Mouse (Mus musculus): ENCODE results near the gene Cald1. TPM values are rescaled to one million over a fixed set of nuclear protein-coding genes. Genes with fewer than 3 reads are reported as not detected.

Gene Cald1
- total RNA-seq, 1 experiment from 2014 or later: not detected

DNA sequence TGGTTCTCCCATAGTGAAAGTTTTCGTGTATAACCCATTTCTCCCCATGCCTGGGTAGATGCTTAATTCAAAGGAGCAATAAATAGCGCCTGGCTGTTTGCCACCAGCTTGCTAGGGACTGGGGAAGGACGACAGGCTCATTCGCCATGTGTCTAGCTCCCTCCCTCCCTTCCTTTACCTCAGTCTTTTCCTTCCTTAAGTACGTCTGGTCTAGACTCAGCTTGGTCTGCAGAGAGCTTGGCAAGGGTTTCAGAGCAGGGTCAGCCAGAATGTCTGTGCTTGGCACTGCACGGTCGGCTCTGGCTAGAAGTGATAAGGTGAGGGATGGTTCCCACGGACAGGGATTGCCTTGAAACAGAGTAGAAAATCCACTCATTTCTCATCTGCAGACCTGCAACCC is 62.4 kb downstream of the Cald1 start:
- no peak for ATAC-seq (replicated peaks; ENCODE audit: low read depth, poor library complexity, severe bottlenecking)

DNA sequence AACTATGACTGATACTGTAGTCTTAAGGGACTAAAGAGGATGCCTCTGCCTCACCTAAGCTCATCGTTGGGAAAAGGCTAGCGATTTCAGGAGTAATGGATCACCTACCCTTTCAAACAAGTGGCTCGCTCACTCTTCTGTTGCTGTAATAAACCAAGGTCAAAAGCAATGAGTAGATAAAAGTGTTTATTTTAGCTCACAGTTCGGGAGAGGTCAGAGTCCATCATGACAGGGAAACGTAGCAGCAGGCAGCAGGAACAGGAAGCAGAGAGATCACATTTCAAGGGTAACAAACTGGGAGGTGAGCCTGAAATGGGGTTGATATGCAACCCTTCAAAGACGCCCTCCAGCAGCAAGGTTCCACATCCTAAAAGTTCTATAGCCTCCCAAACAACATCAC is 64.3 kb downstream of the Cald1 start:
- no peak for ATAC-seq (replicated peaks; ENCODE audit: low read depth, poor library complexity, severe bottlenecking)

DNA sequence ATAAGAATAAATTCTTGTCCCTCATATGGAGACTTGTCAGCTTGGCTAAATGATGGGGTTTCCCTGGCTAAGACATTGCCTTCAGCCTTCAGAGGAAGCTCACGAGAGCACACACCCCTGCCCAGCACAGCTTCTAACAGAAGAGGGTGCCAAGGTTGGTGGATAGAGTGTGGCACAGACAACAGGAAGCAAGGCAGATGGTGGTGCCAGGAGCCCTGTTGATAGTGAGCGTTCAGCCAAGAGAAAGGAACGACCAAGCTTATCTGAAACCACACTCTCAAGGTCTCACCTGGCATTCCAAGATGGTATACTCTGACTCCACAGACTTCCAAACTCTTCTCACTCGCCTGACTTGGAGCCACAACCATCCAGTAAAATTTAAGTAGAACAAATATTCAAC is 66.0 kb downstream of the Cald1 start:
- 0 out of 2 replicates have a peak, but pooled peaks have one; percentile 39 for ATAC-seq (replicated peaks; ENCODE audit: low read depth, poor library complexity, severe bottlenecking)

DNA sequence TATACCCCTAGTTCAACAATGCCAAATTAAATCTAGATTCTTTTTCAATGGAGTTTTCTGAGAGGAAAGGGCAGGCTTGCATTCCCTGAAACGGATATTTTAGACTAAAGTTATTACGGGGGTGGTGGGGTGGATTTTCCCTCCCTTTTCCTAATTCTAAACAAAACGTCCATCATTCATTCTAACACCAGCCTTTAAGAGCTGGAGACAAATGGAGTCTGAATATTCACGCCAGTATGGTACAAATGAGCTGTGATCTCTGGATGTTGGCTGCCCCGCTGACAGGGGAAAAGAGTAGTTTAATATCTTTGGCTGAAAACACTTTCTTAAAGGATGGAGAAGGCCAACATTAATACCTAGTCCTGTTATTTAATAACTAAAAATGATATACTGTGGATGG is 66.4 kb downstream of the Cald1 start:
- no peak for ATAC-seq (replicated peaks; ENCODE audit: low read depth, poor library complexity, severe bottlenecking)

DNA sequence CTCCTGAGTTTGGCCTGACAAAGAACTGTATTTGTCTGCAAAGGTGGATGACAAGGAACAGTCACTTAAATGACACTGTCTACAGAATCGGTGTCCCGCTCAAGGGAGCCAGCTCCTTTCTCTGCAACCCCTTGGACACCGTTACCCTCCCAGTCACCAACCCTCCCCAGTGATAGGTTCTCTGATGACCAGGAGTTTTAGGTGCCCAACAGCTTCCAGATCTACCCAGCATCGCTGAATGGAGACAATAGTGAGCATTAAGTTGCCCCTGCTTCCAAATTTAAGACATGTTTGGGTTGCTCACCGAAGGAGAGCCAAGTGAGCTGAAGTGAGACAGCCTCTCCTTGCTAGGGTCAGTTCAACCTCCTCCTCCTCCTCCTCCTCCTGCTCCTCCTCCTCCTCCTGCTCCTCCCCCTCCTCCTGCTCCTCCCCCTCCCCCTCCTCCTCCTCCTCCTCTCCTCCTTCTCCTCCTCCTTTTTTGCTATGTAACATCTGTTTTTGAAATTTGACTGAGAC is 70.5 kb downstream of the Cald1 start:
- ATAC-seq (replicated peaks; ENCODE audit: low read depth, poor library complexity, severe bottlenecking): no peak

DNA sequence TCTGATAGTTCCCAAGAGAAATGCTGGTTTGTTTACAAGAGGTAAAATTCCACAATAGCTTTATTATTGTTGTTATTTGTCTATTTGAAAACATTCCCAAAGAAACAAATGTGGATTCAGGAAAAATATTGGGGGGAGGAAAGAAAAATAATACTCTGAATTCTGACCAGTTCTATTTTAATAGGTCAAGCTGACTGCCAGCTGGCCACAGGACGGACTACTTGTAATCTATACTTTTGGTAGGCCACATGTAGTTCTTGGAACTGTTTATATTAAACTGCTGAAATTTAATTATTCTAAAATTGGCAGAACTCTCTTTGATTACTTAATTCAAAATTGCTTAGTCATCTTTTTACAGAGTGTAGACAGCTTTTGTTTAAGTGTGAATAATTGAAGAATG is 73.1 kb downstream of the Cald1 start:
- no peak for ATAC-seq (replicated peaks; ENCODE audit: low read depth, poor library complexity, severe bottlenecking)

DNA sequence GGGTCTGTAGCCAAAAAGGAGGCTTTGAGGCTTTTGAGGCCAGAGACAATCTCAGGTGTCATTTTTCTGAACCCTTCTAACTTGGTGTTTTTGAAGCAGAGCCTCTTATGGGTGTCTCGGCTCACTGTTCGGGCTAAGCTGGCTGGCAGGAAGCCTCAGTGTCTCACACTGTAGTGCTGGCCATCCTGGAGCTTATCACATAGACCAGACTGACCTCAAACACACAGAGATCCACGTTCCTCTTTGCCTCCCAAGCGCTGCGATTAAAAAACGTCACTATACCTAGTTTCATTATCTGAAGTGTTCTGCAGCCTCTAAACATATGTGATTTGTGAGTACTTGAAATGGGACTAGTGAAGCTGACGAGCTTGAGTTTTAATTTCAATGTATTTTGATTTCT is 76.1 kb downstream of the Cald1 start:
- ATAC-seq (replicated peaks; ENCODE audit: low read depth, poor library complexity, severe bottlenecking): peak; percentile 92

DNA sequence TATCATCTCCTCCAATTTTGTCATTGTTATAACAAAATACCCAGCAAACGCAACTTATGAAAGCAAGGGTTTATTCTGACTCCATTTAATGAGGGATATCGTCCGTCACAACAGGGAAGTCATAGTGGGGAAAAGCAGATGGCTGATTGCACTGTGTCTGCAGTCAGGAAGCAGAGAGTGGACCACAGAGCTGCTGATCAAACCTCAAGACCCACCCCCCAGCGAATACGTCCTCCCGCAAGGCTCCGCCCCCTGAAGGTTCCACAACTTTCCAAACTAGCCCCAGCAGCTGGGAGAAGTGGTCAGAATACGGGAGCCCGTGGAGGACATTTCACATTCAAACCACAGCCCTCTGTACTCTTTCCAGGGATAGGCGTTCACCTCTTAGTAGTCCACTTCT is 76.6 kb downstream of the Cald1 start:
- ATAC-seq (replicated peaks; ENCODE audit: low read depth, poor library complexity, severe bottlenecking): peak; percentile 97

DNA sequence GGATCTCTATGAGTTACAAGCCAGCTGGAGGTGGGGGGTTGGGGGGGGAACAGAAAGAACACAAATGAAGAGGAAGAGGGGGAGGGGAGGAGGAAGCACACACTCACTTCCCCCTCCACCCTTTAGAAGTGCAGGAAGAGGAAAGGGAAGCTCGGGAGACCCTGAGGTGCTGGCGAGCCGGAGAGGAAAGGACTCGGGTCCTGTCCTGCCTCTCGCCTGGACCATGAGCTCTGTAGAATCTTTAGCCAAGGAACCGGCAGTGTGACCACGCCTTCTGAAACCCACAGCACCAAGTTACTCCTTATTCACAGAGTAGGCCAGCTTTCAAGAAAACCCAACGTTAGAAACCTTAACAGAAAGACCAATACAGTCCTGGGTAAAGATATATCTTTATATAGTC is 83.8 kb downstream of the Cald1 start:
- ATAC-seq (replicated peaks; ENCODE audit: low read depth, poor library complexity, severe bottlenecking): no peak

DNA sequence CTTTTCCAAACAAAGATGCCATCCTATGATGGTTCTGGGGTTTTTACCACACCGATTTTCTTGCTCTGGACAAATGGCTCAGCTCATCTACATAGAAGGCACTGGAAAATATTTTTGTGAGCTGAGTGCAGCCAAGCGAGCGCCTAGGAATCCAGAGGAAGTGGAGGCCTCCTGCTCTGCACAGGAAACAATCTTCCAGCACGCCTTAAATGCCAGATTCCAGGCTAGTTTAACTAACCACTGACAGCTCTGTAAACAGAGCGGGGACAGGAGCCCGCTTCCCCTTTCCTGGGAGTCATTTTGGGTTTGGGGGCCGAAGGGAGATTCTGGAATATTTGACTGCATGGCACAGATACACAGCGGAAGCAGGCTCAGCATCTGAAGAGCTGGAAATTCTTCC is 86.6 kb downstream of the Cald1 start:
- no peak for ATAC-seq (replicated peaks; ENCODE audit: low read depth, poor library complexity, severe bottlenecking)

DNA sequence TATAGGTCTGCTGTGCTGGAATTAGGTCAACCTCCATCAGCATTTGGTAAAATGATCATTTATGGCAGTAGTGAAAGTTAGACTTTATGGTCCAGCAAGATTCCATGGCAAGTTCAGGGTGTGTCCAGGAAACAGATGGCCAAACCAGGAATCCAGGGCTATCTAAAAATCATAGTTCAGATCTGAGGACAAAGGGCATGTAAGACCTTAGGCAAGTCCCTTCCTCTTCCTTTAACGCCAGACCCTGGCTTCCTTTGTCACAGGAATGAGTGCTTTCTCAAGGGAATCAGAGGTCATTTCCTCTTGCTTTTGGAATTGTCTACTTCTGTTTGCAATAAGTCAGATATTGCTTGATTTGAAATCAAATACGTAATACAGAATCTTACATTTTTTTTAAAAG is 90.7 kb downstream of the Cald1 start:
- ATAC-seq (replicated peaks; ENCODE audit: low read depth, poor library complexity, severe bottlenecking): no peak

DNA sequence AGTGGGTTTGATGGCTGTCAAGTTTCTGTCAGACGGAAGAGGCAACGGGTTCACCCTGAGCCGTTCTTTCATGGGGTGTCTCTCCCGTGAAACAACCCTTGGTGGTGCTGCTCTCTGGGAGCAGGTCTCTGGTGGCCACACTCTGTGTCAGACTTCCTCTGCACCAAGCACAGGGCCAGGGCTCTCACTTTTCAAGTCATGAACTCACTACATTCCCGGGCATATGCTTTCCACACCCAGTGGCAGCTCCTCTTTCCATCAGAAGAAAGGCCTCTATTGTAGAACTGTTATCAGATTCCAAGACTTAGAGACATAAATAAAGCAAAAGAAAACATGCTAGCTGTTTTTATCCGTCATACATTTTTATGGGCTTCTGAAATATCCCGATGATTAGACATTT is 93.1 kb downstream of the Cald1 start:
- ATAC-seq (replicated peaks; ENCODE audit: low read depth, poor library complexity, severe bottlenecking): no peak

DNA sequence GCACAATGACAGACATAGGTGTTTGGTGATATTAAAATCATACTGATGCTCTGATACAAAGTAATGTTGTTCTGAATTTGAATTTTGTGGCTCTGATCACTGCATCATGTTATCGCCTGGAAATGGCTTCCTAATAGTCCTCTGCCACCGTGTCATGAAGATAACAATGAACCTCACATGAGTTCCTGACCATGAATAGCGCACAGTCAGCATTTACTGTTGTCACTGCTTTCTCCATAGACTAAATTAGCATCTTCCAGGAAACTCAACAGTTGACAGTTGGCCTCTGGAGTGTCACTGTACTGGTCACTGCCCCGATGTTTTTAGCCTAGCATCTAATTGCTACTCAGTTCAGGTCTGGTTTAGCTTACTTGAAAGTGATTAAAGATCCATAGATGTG is 95.8 kb downstream of the Cald1 start:
- ATAC-seq (replicated peaks; ENCODE audit: low read depth, poor library complexity, severe bottlenecking): no peak

DNA sequence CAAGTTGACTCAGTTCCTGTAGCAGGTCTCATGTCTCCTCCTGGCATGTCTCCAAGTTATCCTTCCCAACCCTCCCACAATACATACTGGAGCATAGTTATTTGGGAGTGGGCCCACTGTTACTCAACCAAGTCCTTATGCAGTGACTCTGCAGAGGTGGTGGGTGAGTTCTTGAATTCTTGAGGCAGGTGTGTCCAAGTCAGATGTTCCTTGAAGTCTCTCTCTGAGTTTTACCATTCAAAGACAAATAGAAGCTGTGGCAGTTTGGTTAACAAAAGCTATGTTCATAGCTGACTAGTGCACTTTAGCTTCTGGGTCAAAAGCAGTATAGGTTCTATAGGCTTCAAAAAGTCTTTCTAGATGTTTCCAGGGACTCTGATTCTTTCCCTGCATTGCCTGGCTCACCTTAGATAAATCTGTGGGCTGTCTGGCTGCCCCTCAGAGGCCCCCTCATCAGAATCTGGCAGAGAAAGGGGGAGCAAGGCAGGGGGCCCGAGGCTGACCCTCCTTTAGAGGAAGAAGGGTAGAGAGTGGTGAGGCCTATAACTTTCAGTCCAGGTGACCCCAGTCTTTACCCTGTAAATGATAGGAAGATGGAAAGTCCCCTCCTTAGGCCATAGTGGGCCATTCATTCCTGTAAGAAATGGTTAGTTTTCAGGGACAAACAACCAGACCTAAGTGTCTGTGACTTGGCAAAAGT is 105.3 kb downstream of the Cald1 start:
- no peak for ATAC-seq (replicated peaks; ENCODE audit: low read depth, poor library complexity, severe bottlenecking)

DNA sequence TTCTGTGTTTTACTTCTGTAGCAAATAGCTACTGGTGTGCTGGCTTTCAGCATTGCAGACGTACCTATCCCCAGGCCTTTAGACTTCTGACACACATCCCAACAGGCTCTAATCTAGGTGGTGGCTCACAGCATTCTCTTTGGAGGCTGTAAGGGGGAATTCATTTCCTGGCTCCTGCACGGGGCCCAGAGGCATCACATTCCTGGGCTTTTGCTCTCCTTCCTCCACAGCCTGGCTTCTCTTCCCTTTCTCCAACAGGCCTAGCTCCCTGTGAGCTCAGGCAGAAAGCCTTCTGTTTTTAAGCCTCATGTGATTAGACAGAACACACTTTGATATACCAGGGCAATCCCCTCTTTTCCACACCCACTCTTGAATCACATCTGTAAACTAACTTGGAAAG is 109.2 kb downstream of the Cald1 start:
- no peak for ATAC-seq (replicated peaks; ENCODE audit: low read depth, poor library complexity, severe bottlenecking)

DNA sequence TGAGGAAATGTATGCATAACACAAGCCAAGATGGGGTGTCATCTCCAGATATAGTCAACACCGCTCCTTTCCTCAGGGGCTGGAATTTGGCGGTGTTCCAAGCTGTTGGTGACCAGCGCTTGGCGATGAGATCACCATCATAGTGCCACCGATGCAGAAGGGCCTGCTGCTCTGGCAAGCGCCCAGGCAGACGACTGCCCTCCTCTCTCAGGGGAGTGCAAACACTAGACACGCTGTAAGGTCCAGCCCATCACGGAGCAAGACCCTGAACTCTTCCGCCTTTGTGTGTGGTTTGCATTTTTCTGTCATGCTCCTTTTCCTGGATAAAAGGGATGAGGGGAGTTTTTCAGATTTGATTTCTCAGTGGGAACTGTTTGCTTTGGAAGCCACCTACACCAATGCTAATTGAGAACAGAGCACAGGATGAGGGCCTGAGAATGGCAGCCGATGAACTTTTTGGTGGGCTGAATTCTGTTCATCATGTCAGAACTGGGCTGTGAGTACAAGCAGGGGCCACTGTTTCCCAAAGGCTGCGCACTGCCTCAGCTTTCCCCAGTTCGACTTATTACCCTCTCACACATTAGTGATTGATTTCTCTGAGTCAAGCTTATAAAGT is 110.5 kb downstream of the Cald1 start:
- ATAC-seq (replicated peaks; ENCODE audit: low read depth, poor library complexity, severe bottlenecking): no peak

DNA sequence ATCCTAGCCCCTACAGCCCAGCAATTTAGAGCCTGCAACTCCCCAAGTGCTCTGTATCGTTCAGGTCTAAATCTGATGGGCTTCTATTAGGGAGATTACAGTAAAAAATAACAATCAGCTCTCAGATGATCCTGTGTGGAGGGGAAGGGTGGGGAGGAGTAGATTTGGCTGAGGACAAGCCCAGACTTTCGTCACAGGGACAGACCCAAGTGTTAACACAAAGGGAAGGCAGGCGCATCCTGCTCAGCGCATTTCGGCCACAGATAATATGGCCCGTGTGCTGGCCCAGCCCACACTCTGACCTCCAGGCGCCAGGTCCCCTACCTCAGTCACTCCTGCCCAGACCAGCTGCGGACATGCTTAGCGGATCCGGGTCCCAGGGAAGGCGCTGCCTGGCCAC is 111.0 kb downstream of the Cald1 start:
- ATAC-seq (replicated peaks; ENCODE audit: low read depth, poor library complexity, severe bottlenecking): peak; percentile 69

DNA sequence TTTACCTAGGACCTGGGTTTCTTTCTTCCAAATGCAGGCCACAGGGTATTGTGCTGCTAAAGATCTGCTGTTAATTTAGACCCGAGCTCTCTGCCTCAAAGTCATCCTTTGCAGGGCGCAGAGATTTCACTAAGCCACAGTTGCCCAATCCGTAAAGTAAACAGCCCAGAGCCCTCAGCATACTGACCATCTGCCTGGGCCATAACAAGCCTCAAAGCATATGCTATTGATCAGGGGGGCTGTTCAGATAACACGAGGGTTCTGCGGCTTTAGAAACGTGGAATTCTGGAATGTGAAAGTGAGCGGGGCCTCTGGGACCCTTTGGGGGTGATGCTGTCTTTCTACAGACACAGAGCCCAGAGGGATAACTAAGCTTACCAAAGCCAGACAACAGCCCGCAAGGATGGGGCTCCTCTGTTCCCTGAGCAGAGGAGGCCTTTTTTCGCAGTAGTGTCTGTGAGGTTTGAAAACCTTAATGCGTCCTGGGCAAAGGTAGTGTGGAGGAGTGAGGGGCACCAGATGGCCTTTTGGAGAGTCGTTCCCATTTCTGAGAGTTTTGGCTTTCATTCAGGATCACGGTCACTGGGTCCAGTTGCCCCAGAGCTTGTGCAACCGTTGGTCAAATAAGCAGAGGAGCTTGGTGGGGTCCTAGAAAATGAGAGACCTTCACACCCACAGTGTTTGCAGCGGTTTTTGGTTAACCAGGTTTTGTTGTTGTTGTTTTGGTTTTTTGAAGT is 111.8 kb downstream of the Cald1 start:
- no peak for ATAC-seq (replicated peaks; ENCODE audit: low read depth, poor library complexity, severe bottlenecking)

DNA sequence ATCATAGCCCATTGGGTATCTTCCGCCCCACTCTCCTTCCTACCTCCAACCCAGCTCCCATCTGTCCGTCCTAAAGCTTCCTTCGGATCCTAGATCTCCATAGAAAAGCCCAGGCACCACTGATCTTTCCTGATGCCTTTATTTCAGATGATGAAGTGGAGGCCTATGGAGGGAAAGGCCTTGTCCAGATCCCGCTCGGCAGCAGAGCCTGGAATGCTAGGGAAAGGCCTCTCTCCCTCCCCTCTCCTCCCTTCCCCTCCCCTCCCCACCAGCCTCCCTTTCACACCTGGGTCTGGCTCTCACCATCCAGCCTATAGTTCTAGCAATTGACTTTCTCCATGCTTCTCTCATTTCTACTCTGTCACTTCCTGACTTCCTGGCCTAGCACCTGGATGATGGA is 112.5 kb downstream of the Cald1 start:
- ATAC-seq (replicated peaks; ENCODE audit: low read depth, poor library complexity, severe bottlenecking): no peak

DNA sequence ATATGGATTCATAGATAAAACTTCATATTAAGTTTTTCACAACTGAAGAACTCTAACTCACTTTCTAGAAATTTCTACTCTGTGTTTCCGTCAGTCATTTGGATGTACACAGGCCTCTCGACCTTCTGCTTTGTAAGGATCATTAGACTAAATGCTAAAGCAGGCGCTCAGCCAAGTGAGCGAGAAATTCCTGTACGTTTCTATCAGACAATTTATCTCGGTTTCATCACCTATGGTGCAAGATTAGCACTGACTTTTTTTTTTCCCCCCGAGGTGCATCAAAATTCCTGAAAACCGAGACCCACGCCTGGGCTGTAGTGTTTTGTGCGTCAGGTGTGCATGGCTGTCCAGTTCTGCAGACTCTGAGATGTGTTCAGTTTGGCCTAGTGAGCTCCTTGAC is 113.3 kb downstream of the Cald1 start:
- no peak for ATAC-seq (replicated peaks; ENCODE audit: low read depth, poor library complexity, severe bottlenecking)

DNA sequence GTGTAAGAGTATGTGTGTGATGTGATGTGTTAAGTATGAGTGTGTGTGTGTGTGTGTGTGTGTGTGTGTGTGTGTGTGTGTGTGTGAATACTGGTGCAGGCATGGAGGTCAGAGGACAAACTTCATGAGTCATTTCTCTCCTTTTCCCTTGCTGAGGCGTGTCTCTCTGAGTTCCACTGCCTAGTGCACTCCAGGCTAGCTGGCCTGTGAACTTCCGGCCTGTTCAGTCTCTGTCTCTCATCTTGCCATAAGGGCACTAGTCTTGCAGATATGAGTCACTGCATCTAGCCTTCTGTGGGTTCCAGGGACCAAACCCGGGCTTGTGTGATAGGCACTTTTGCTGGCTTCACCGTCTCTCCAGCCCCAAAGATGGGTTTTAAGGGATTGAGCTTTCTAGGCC is 114.9 kb downstream of the Cald1 start:
- no peak for ATAC-seq (replicated peaks; ENCODE audit: low read depth, poor library complexity, severe bottlenecking)
